Mouse (Mus musculus) embryo, embryonic 11.5 days (tissue): Measurements from ENCODE around the gene Samd4.

Source experiments
- DNase-seq: peaks from one replicate; pipeline ENCODE4 v3.0.0-alpha.2; 2012; ENCODE audit warnings: low read depth, low spot score

The Samd4 gene

DNA sequence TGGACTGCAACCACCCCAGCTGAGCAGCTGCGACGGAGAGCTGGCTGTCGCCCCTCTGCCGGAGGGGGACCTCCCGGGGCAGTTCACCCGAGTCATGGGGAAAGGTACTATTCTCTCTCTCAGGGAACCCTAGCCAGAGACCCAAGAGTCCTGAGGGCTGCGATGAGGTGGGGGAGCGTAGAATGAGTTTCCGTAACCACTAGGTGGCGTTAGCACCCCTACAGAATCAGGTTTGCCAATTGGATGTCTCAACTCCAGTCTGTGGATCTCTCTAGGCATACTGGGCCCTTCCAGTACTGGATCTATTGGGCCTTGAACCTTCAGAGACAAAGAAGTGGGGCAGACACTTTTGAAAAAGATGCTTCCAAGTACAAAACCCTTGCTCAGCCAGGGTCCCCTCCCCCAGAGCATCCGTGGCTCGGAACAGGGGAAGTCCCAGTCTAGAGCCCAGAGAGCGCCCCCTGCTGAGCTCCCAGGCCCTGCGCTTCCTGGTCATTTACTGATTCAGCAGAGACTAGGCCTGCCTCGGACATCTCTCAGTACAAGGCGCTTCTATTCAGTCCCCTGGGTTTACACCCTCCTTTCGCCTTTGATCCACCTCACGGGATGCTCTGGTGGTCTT, 191.5 kb downstream of the Samd4 start:
- no peak for DNase-seq

- DNase-seq, result no peak
Measured at GRCm38 (mm10) chr14:47075010-47075677, 192.5 kb downstream of the Samd4 start.

DNA sequence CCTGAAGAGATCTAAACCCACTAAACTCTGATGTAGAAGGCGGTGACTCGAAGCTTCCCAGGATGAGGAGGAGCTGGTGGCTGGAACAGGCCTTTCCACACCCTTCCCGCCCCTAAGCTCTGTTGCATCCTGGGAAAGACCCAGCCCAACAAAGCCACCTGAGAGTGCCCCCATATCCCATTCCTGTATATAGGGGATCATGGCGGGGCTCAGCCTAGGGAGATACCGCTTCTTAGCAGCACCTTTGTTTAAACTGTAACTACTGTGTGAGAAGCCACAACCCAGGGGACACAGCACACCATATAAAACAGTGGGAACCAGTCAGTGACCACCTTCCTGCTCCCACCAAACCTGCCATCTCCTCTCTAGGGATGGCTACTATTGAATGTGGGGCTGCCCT, 193.2 kb downstream of the Samd4 start:
- DNase-seq, result no peak

DNA sequence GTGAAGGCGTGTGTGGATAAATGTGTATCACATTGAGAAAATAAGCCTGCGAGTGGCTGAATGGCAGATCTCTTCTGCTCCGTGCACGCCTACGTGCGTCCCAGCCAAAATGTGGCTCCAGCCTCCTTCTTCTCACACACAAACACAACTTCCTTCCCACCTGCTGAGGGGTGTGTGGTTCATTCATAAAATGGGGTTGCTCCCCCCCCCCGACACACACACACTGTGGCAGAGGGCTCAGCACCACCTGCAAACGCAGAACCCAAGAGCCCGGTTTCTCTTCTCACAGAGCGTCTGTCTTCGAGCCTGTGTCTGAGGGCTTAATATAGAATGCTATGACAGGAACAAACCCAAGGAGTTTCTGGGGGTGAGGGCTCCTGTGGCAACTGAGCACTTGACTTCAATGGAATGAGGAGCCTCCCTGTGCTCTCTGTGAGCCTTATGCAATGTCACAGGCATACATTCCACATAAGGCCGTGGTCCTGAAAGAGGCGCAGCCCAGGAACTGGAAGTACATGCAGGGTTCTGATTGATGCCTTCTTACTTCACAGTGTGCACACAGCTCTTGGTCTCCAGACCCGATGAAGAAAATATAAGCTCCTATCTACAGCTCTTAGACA, 194.4 kb downstream of the Samd4 start:
- no peak for DNase-seq

DNA sequence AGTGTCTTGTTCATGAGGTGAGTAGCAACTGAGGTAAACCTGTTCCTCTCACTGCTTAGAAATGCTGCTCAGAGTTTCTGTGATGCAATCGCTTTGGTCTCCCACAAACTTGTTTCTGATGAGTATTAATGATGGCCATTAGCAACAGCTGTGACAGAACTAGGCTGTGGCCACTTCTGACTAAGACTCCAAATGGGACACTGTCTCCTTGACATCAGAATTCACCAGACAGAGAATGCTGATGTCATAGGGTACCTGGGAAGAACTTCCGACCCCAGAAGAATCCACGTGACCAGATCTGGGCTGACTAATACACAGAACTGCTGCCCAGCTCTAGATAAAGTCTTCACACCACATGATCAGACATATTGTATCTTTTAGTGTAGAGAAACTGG, 194.9 kb downstream of the Samd4 start:
- DNase-seq, result no peak

- DNase-seq, result no peak
Measured at GRCm38 (mm10) chr14:47079911-47080310, 197.3 kb downstream of the Samd4 start.

- no peak for DNase-seq
Measured at GRCm38 (mm10) chr14:47083311-47083710, 200.7 kb downstream of the Samd4 start.

DNA sequence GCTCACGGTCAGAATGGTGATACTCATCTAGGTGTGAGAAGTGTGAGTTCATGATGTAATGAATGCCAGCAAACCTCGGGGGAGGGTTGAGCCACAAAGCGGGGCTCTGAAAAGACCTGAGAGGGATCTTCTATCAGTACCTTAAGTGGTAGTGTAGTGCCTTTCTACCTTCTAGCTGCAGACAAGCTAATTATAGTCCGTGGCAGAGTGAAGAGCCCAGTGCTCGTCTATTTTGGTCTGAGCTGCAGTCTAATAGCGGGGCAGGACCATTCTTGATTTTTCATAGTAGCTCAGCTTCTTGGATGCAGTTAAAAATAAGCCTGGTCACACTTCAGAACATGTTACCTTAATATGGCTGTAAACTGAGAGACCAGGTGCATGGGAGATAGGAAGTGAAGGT, 201.2 kb downstream of the Samd4 start:
- DNase-seq, result no peak

DNA sequence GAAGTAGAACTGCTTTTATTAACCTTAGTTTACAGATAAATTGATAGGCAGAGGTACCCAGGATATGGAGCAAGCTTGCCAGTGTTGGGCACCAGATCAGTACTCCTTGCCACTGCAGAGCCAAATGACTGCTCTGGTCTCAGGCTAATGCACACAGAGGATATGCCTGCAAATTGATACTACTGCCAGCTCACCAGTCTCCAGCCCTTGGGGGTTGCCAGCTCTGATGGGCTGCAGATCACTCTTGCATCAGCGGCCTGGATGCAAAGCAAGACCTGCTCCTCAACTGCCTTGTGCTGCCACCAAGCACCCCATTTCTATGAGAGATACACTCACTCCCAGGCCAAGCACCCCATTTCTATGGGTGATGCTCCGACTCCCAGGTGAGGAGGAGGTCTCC, 202.0 kb downstream of the Samd4 start:
- DNase-seq, result no peak

- DNase-seq, result no peak
Measured at GRCm38 (mm10) chr14:47086123-47086522, 203.5 kb downstream of the Samd4 start.

- DNase-seq, result peak; percentile 77
Measured at GRCm38 (mm10) chr14:47086743-47087142, 204.1 kb downstream of the Samd4 start.

DNA sequence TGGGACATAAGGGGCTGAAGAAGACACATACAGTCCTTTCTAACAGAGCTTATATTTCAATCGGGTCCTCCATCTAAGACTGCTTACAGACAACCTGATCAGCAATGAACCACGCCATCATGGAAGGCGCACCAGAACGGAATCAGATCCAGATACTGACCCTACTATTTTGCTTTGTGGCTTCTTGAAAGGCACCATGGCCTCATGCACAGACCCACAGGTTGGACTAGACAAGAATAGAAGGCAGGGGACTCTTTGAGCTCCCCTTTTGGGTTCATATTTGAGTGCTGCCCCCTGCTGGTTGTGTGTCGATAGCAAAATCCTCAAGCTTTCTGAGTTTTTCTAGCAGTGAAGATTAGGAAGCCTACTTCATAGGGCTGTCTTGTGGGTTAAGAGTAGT, 204.5 kb downstream of the Samd4 start:
- peak; percentile 66 for DNase-seq

GRCm38 (mm10) chr14:47087669-47088250, 205.1 kb downstream of the Samd4 start:
- no peak for DNase-seq

DNA sequence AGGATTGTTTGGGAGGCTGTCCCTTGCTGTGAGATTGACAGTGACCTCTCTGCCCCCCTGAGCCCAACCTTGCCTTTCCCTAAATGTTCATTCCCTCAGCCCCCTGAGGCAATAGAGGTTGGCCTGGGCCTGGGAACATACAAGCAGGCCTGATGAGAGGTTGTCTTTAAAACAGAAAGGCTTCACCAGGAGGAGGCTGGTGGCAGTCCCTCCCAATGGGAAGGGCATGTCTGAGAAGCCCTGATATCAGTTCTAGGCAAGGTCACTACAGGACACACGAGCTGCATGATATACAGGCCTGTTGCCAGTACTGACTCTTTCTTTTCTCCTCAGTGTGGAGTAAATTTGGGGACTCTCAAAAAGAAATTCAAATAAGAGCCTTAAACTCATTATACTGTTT, 205.7 kb downstream of the Samd4 start:
- DNase-seq, result no peak

DNA sequence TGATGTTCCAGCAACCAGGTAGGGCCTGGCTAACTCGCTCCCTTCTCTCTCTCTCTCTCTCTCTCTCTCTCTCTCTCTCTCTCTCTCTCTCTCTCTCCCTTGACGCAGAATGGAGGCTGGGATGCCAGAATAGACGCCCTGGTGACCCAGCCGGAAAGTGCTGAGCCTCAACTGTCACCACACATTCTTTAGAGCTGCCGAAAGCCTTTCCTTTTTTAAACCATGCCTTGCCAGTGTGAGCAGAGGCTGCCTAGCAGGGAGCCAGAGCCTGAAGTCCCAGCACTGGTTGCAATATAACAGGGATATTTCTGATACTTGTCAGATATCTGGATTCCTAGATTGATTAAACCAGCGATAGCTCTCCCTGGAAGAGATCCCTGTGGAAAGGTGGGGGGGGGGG, 206.5 kb downstream of the Samd4 start:
- DNase-seq, result no peak

- DNase-seq, result no peak
Measured at GRCm38 (mm10) chr14:47091908-47092307, 209.3 kb downstream of the Samd4 start.

GRCm38 (mm10) chr14:47093355-47093792, 210.7 kb downstream of the Samd4 start:
- no peak for DNase-seq

DNA sequence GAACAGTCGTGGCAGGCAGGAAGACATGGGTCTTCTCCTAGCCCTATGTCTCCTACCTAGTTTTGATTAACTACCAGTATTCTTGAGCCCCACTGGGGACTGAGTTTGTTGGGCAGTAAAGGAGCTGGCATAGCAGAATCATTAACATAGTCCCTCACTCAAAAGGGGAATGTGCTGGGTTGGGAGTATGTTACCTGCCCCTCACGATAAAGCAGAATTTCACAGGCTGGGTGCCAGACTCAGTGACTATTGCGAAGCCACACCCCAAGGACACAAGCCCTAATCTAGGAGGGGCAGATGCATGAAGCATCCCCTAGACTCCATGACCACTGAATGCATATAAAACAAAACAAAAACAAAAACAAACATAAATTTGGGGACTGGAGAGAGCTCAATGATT, 212.4 kb downstream of the Samd4 start:
- DNase-seq, result no peak

GRCm38 (mm10) chr14:47096357-47096756, 213.7 kb downstream of the Samd4 start:
- no peak for DNase-seq

GRCm38 (mm10) chr14:47104246-47105173, 221.9 kb downstream of the Samd4 start:
- DNase-seq, result peak; percentile 24

DNA sequence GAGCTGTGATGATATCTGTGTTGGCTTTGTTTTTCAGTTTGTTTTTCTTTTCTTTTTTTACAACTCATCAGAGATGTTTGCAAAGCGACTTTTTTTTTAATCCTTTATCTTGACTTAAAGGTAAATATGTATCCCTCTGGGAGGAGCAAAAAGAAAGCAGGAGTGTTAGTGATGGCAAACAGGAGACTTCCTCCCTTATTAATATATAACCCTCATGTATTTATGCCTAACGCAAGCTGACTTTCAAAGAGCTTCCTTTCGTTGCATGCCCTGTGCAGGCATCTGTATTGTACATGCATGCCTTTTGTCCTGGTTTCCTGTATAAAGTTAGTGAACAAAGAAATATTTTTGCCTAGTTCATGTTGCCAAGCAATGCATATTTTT, 222.5 kb downstream of the Samd4 start:
- DNase-seq, result no peak

- DNase-seq, result no peak
Measured at GRCm38 (mm10) chr14:47105755-47106154, 223.1 kb downstream of the Samd4 start.
